Mouse (Mus musculus) erythroid progenitor cell, adult 5-6 weeks (primary cell): Measurements from ENCODE around the gene Olfr1048. TPM values are rescaled to one million over a fixed set of nuclear protein-coding genes. Genes with fewer than 3 reads are reported as not detected.
"Not testable (repeated sequence)": the region's sequence is repeated elsewhere in the genome, so short reads cannot be mapped to it uniquely, and the experiment has no call there.

ENCODE experiments used
- ATAC-seq: replicated peaks from 2 replicates; pipeline ENCODE4 v1.8.0; 2016; ENCODE audit warnings: moderate number of reproducible peaks, mild to moderate bottlenecking, moderate TSS enrichment, inconsistent platforms; ENCODE audit not compliant: poor library complexity, low FRiP score, severe bottlenecking
- total RNA-seq, 2 experiments: library from RNA; stranded (forward) in 1 of 2; stranded (reverse) in 1 of 2; fragments of 150-400 nt in 1 of 2; fragments of 186-747, 209-891 nt in 1 of 2; gene quantifications; 2 replicates each; pipeline versions ENCODE4 v1.2.3 to v1.2.4; 2015 to 2017; ENCODE audit warnings: low replicate concordance in 2 of 2

Gene Olfr1048
- not detected in 2 replicates for total RNA-seq (2015; ENCODE audit: low replicate concordance)
- not detected in 2 replicates for total RNA-seq (2017; ENCODE audit: low replicate concordance)

DNA sequence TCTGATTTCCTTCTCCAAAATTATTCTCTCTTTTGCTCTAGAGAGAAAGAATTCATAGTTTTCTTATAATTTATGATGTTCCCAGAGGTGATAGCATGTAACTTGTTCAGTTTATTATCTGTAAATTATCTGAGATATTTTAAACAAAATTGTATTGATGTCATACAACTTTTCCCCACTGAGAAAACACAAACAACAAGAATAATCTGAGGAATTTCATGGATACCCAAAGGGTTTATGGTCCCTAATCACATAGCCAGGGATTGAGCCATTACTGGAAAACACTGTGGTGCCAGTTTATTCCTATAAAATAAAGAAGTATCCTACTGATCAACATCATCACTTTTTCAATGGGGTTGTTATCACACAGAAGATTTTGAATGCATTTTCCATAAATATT lies at the start of gene Olfr1048:
TSS of gene Olfr1048 (minus strand) at position 101 of the 400 bp plus-strand sequence.
- no peak for ATAC-seq

DNA sequence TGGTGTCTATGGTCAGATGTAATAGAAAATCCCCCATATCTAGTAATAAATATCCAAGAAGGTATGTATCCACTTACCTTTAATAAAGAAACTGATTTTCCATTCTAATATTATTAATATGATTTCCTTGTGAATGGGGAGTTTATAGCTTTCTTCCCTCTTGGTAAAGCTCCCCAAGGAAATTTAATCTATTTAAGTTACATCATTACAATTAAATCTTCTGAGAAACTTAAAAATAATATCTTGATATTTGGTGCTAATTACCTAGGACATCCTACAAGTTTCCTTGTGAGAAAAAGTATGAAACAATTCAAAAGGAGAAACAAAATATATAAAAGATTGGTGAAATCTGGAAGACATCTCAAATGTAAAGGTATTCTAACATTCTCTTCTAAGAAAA lies 38.9 kb upstream of the Olfr1048 start, which contains the start of gene Olfr1051:
TSS of gene Olfr1051 (minus strand) at position 101 of the 400 bp plus-strand sequence.
- ATAC-seq = not testable (repeated sequence)

- ATAC-seq = not testable (repeated sequence)
These were observed 18.1 kb upstream of the Olfr1048 start, which contains the start of gene Olfr1049 for GRCm38 (mm10) chr2:86258228-86258627. Gene Olfr1049, minus strand, starts transcription at chr2:86258328.

GRCm38 (mm10) chr2:86231301-86231700 lies 8.8 kb downstream of the Olfr1048 start, which contains the start of gene Olfr1047:
Gene Olfr1047, minus strand, starts transcription at chr2:86231401.
- ATAC-seq = no peak

DNA sequence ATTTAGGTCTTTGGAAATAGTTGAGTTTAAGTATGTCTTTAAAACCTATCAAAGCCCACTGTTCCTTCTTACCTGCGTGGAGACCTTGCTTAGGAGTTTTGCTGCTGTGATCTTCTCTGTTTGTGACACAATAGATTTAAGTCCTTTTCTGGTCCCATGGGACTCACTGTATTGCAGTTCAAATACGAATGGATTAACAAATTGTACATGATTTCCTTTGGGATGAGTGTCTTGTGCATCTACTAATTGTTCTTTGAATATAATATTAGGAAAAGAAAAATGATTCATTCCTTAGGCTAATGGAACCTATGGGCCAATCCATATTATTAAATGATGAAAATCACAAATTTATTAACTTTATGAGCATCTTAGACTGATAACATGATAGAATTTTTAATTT lies 20.9 kb downstream of the Olfr1048 start, which contains the start of gene Olfr1046:
TSS of gene Olfr1046 (minus strand) at position 101 of the 400 bp plus-strand sequence.
- no peak for ATAC-seq

DNA sequence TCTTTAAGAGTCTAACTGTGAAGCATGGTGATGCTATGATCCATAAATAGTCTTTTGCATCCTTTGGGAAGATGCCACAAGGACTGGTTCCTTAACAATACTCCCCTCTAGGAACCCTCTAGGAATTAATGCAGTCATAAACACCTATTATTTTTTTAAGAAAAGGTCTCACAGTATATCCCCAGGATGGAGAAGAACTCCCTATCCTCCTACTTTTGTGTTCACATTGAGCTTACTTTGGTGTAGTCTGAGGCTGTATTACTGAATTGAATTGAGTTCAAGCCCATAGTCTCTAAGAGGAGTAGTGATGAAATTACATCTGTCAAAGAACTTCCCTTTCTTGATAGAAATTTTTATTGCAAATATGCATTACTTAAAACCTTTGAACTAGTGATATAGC lies 37.2 kb downstream of the Olfr1048 start, which contains the start of gene Olfr1045:
TSS of gene Olfr1045 (minus strand) at position 101 of the 400 bp plus-strand sequence.
- ATAC-seq = no peak

GRCm38 (mm10) chr2:86195863-86196262 lies 44.2 kb downstream of the Olfr1048 start:
- no peak for ATAC-seq

DNA sequence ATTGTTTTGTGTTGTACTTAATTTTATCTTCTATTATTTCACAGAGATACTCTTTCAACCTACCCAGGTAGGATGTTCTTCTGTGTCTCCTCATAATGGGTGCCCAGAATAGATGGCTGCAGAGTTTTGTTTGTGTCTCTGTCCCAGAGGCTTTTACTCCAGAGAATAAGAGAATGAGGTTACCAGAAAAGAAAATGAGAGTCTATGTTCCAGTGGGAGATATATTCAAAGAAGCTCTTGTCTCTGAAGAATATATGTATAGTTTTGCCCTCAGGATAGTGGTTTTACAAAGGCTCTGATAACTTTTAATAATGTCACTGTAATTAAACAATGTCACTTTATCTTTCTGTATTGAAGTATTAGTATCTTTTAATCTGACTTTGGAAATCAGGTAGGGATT lies 54.5 kb downstream of the Olfr1048 start, which contains the start of gene Olfr52:
TSS of gene Olfr52 (minus strand) at position 101 of the 400 bp plus-strand sequence.
- ATAC-seq = no peak

Other genes starting within 250 kb of the Olfr1048 start
- not detected in 2 replicates for gene Olfr1031, start 250.0 kb downstream of the Olfr1048 start, total RNA-seq (2015; ENCODE audit: low replicate concordance)
- not detected in 2 replicates for gene Olfr1031, start 250.0 kb downstream of the Olfr1048 start, total RNA-seq (2017; ENCODE audit: low replicate concordance)
- gene Olfr1032, start 234.7 kb downstream of the Olfr1048 start, total RNA-seq (2015; ENCODE audit: low replicate concordance) = not detected in 2 replicates
- not detected in 2 replicates for gene Olfr1032, start 234.7 kb downstream of the Olfr1048 start, total RNA-seq (2017; ENCODE audit: low replicate concordance)
- not detected in 2 replicates for gene Olfr1033, start 219.7 kb downstream of the Olfr1048 start, total RNA-seq (2015; ENCODE audit: low replicate concordance)
- not detected in 2 replicates for gene Olfr1033, start 219.7 kb downstream of the Olfr1048 start, total RNA-seq (2017; ENCODE audit: low replicate concordance)
- not detected in 2 replicates for gene Olfr1034, start 194.4 kb downstream of the Olfr1048 start, total RNA-seq (2015; ENCODE audit: low replicate concordance)
- gene Olfr1034, start 194.4 kb downstream of the Olfr1048 start, total RNA-seq (2017; ENCODE audit: low replicate concordance) = not detected in 2 replicates
- not detected in 2 replicates for gene Olfr1036, start 166.3 kb downstream of the Olfr1048 start, total RNA-seq (2015; ENCODE audit: low replicate concordance)
- not detected in 2 replicates for gene Olfr1036, start 166.3 kb downstream of the Olfr1048 start, total RNA-seq (2017; ENCODE audit: low replicate concordance)
- not detected in 2 replicates for gene Olfr1037, start 152.9 kb downstream of the Olfr1048 start, total RNA-seq (2015; ENCODE audit: low replicate concordance)
- gene Olfr1037, start 152.9 kb downstream of the Olfr1048 start, total RNA-seq (2017; ENCODE audit: low replicate concordance) = not detected in 2 replicates
- gene Olfr1039, start 104.4 kb downstream of the Olfr1048 start, total RNA-seq (2015; ENCODE audit: low replicate concordance) = not detected in 2 replicates
- gene Olfr1039, start 104.4 kb downstream of the Olfr1048 start, total RNA-seq (2017; ENCODE audit: low replicate concordance) = not detected in 2 replicates
- not detected in 2 replicates for gene Olfr1040, start 93.6 kb downstream of the Olfr1048 start, total RNA-seq (2015; ENCODE audit: low replicate concordance)
- not detected in 2 replicates for gene Olfr1040, start 93.6 kb downstream of the Olfr1048 start, total RNA-seq (2017; ENCODE audit: low replicate concordance)
- gene Olfr1042, start 78.5 kb downstream of the Olfr1048 start, total RNA-seq (2015; ENCODE audit: low replicate concordance) = not detected in 2 replicates
- not detected in 2 replicates for gene Olfr1042, start 78.5 kb downstream of the Olfr1048 start, total RNA-seq (2017; ENCODE audit: low replicate concordance)
- not detected in 2 replicates for gene Olfr1043, start 72.8 kb downstream of the Olfr1048 start, total RNA-seq (2015; ENCODE audit: low replicate concordance)
- not detected in 2 replicates for gene Olfr1043, start 72.8 kb downstream of the Olfr1048 start, total RNA-seq (2017; ENCODE audit: low replicate concordance)
- gene Olfr1044, start 62.5 kb downstream of the Olfr1048 start, total RNA-seq (2015; ENCODE audit: low replicate concordance) = not detected in 2 replicates
- gene Olfr1044, start 62.5 kb downstream of the Olfr1048 start, total RNA-seq (2017; ENCODE audit: low replicate concordance) = not detected in 2 replicates
- gene Olfr52, start 54.6 kb downstream of the Olfr1048 start, total RNA-seq (2015; ENCODE audit: low replicate concordance) = not detected in 2 replicates
- not detected in 2 replicates for gene Olfr52, start 54.6 kb downstream of the Olfr1048 start, total RNA-seq (2017; ENCODE audit: low replicate concordance)
- gene Olfr1045, start 37.3 kb downstream of the Olfr1048 start, total RNA-seq (2015; ENCODE audit: low replicate concordance) = not detected in 2 replicates
- gene Olfr1045, start 37.3 kb downstream of the Olfr1048 start, total RNA-seq (2017; ENCODE audit: low replicate concordance) = not detected in 2 replicates
- not detected in 2 replicates for gene Olfr1046, start 21.0 kb downstream of the Olfr1048 start, total RNA-seq (2015; ENCODE audit: low replicate concordance)
- not detected in 2 replicates for gene Olfr1046, start 21.0 kb downstream of the Olfr1048 start, total RNA-seq (2017; ENCODE audit: low replicate concordance)
- not detected in 2 replicates for gene Olfr1047, start 8.9 kb downstream of the Olfr1048 start, total RNA-seq (2015; ENCODE audit: low replicate concordance)
- gene Olfr1047, start 8.9 kb downstream of the Olfr1048 start, total RNA-seq (2017; ENCODE audit: low replicate concordance) = not detected in 2 replicates
- not detected in 2 replicates for gene Olfr1049, start 18.0 kb upstream of the Olfr1048 start, total RNA-seq (2015; ENCODE audit: low replicate concordance)
- not detected in 2 replicates for gene Olfr1049, start 18.0 kb upstream of the Olfr1048 start, total RNA-seq (2017; ENCODE audit: low replicate concordance)
- gene Olfr1051, start 38.8 kb upstream of the Olfr1048 start, total RNA-seq (2015; ENCODE audit: low replicate concordance) = not detected in 2 replicates
- not detected in 2 replicates for gene Olfr1051, start 38.8 kb upstream of the Olfr1048 start, total RNA-seq (2017; ENCODE audit: low replicate concordance)
- not detected in 2 replicates for gene Olfr1052, start 52.2 kb upstream of the Olfr1048 start, total RNA-seq (2015; ENCODE audit: low replicate concordance)
- not detected in 2 replicates for gene Olfr1052, start 52.2 kb upstream of the Olfr1048 start, total RNA-seq (2017; ENCODE audit: low replicate concordance)
- gene Olfr1053, start 75.0 kb upstream of the Olfr1048 start, total RNA-seq (2015; ENCODE audit: low replicate concordance) = not detected in 2 replicates
- gene Olfr1053, start 75.0 kb upstream of the Olfr1048 start, total RNA-seq (2017; ENCODE audit: low replicate concordance) = not detected in 2 replicates
- gene Olfr1054, start 95.1 kb upstream of the Olfr1048 start, total RNA-seq (2015; ENCODE audit: low replicate concordance) = not detected in 2 replicates
- gene Olfr1054, start 95.1 kb upstream of the Olfr1048 start, total RNA-seq (2017; ENCODE audit: low replicate concordance) = not detected in 2 replicates
- not detected in 2 replicates for gene Olfr1055, start 110.0 kb upstream of the Olfr1048 start, total RNA-seq (2015; ENCODE audit: low replicate concordance)
- not detected in 2 replicates for gene Olfr1055, start 110.0 kb upstream of the Olfr1048 start, total RNA-seq (2017; ENCODE audit: low replicate concordance)
- gene Olfr1056, start 122.2 kb upstream of the Olfr1048 start, total RNA-seq (2015; ENCODE audit: low replicate concordance) = not detected in 2 replicates
- not detected in 2 replicates for gene Olfr1056, start 122.2 kb upstream of the Olfr1048 start, total RNA-seq (2017; ENCODE audit: low replicate concordance)
- gene Olfr1057, start 138.1 kb upstream of the Olfr1048 start, total RNA-seq (2015; ENCODE audit: low replicate concordance) = not detected in 2 replicates
- gene Olfr1057, start 138.1 kb upstream of the Olfr1048 start, total RNA-seq (2017; ENCODE audit: low replicate concordance) = not detected in 2 replicates
- gene Olfr1058, start 148.3 kb upstream of the Olfr1048 start, total RNA-seq (2015; ENCODE audit: low replicate concordance) = not detected in 2 replicates
- not detected in 2 replicates for gene Olfr1058, start 148.3 kb upstream of the Olfr1048 start, total RNA-seq (2017; ENCODE audit: low replicate concordance)
- gene Olfr1061, start 173.8 kb upstream of the Olfr1048 start, total RNA-seq (2015; ENCODE audit: low replicate concordance) = not detected in 2 replicates
- gene Olfr1061, start 173.8 kb upstream of the Olfr1048 start, total RNA-seq (2017; ENCODE audit: low replicate concordance) = not detected in 2 replicates
- gene Olfr1062, start 186.5 kb upstream of the Olfr1048 start, total RNA-seq (2015; ENCODE audit: low replicate concordance) = not detected in 2 replicates
- gene Olfr1062, start 186.5 kb upstream of the Olfr1048 start, total RNA-seq (2017; ENCODE audit: low replicate concordance) = not detected in 2 replicates
- not detected in 2 replicates for gene Olfr1065, start 210.3 kb upstream of the Olfr1048 start, total RNA-seq (2015; ENCODE audit: low replicate concordance)
- gene Olfr1065, start 210.3 kb upstream of the Olfr1048 start, total RNA-seq (2017; ENCODE audit: low replicate concordance) = not detected in 2 replicates
- not detected in 2 replicates for gene Olfr1066, start 216.0 kb upstream of the Olfr1048 start, total RNA-seq (2015; ENCODE audit: low replicate concordance)
- gene Olfr1066, start 216.0 kb upstream of the Olfr1048 start, total RNA-seq (2017; ENCODE audit: low replicate concordance) = not detected in 2 replicates
- gene Olfr228, start 247.1 kb upstream of the Olfr1048 start, total RNA-seq (2015; ENCODE audit: low replicate concordance) = not detected in 2 replicates
- not detected in 2 replicates for gene Olfr228, start 247.1 kb upstream of the Olfr1048 start, total RNA-seq (2017; ENCODE audit: low replicate concordance)